Mouse (Mus musculus): ENCODE results near the gene Gm14151. TPM values are rescaled to one million over a fixed set of nuclear protein-coding genes. Genes with fewer than 3 reads are reported as not detected.
"Not testable (repeated sequence)": the region's sequence is repeated elsewhere in the genome, so short reads cannot be mapped to it uniquely, and the experiment has no call there.

Gm14151 gene
- total RNA-seq (2014; rRNA removed; ENCODE audit: low replicate concordance) (not detected in 2 replicates), polyA plus RNA-seq (2015; fragmentation: Nextera tagmentation; extraction: Ambion mirVana) (not detected in 2 replicates)

GRCm38 (mm10) chr2:151092250-151092649 lies at the start of gene Gm14151:
Gm14151 (minus strand) TSS chr2:151092350.
- DNase-seq (ENCODE audit: low spot score); H3K36me3 ChIP-seq (replicated peaks; ENCODE audit: control insufficient read depth, insufficient read depth, low read length): not testable (repeated sequence)
- WGBS = no CpG with 5 or more reads among the region's 3 CpGs

GRCm38 (mm10) chr2:151097945-151098344 lies 5.8 kb upstream of the Gm14151 start, which contains the start of gene Gm14147:
Gm14147 (plus strand) TSS chr2:151098245.
- not testable (repeated sequence) for ATAC-seq (ENCODE audit: insufficient read depth, low read depth); H3K4me3 ChIP-seq (ENCODE audit: low read depth, low read length); DNase-seq (ENCODE audit: low spot score); H3K4me1 ChIP-seq (ENCODE audit: control insufficient read depth, insufficient read depth); H3K27me3 ChIP-seq (ENCODE audit: control insufficient read depth, insufficient read depth, low read length); H3K9me3 ChIP-seq (replicated peaks; ENCODE audit: control insufficient read depth, low read length); H3K9ac ChIP-seq (replicated peaks; ENCODE audit: low read depth, low read length); H3K36me3 ChIP-seq (replicated peaks; ENCODE audit: control insufficient read depth, insufficient read depth, low read length); H3K4me2 ChIP-seq (ENCODE audit: low read depth, low read length); H3K27ac ChIP-seq (ENCODE audit: low read depth)
- no CpG with 5 or more reads among the region's 3 CpGs for WGBS

More at GRCm38 (mm10) chr2:151092250-151092649, at the start of gene Gm14151:
- not testable (repeated sequence) for H3K4me1 ChIP-seq (ENCODE audit: control insufficient read depth, insufficient read depth); H3K9me3 ChIP-seq (replicated peaks; ENCODE audit: control insufficient read depth, low read length); H3K27ac ChIP-seq (ENCODE audit: low read depth); H3K27me3 ChIP-seq (ENCODE audit: control insufficient read depth, insufficient read depth, low read length); H3K4me2 ChIP-seq (ENCODE audit: low read depth, low read length); H3K9ac ChIP-seq (replicated peaks; ENCODE audit: low read depth, low read length); ATAC-seq (ENCODE audit: insufficient read depth, low read depth); H3K4me3 ChIP-seq (ENCODE audit: low read depth, low read length)

DNA sequence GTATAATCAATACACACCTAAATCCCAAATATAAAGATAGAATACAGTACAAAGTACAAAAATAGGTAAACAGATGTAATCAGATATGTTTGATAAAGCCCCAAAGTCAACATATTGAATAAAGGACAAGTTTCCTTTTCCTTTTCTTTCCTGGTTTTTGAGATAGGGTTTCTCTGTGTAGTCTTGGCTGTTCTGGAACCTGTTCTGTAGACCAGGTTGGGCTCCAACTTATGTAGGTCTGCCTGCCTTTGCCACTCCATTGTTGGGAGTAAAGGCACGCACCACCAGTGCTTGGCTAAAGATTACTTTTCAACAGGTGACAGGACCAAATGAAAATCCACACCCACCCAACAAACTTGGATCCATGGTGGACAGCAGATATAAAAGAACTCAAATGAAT lies 35.5 kb downstream of the Gm14151 start:
- no peak overlapping the region for H3K9ac ChIP-seq (replicated peaks; ENCODE audit: low read depth, low read length)
- H3K9me3 ChIP-seq (replicated peaks; ENCODE audit: control insufficient read depth, low read length) = no peaks in the 10 kb centered on the region
- H3K4me3 ChIP-seq (ENCODE audit: low read depth, low read length) = no peak overlapping the region
- H3K4me1 ChIP-seq (ENCODE audit: control insufficient read depth, insufficient read depth) = no peaks in the 10 kb centered on the region
- H3K27me3 ChIP-seq (ENCODE audit: control insufficient read depth, insufficient read depth, low read length) = no peaks in the 10 kb centered on the region
- no peak overlapping the region for H3K27ac ChIP-seq (ENCODE audit: low read depth)
- H3K36me3 ChIP-seq (replicated peaks; ENCODE audit: control insufficient read depth, insufficient read depth, low read length) = no peaks in the 10 kb centered on the region
- DNase-seq (ENCODE audit: low spot score) (no peak), ATAC-seq (ENCODE audit: insufficient read depth, low read depth) (no peak)
- WGBS = 77% methylated on average over 1 of the region's 1 CpGs
- no peak overlapping the region for H3K4me2 ChIP-seq (ENCODE audit: low read depth, low read length)
- TF ChIP-seq EP300 (IDR thresholded peaks at IDR 0.05; ENCODE audit: low read depth) (no peak), CTCF (IDR thresholded peaks at IDR 0.05; ENCODE audit: low read depth) (no peak)

DNA sequence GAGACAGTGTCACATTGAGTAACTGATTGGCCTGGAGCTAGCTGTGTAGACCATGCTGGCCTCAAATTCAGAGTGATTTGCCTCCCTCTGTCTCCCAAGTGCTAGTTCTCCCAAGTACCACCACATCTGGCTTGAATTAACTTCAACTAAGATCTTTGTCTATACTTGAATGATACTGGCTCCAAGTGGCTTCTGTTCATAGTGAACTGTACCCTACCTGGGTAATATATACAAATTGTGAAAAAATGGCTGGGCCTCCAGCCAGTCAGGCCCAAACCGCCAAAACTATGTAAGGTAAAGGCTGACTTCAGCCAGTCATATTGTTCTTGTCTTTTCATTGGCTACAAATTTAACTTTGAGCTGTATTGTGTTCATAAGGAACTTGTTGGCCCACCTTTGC lies 51.7 kb downstream of the Gm14151 start:
- Histone ChIP-seq H3K9ac (replicated peaks; ENCODE audit: low read depth, low read length) (no peak overlapping the region), H3K36me3 (replicated peaks; ENCODE audit: control insufficient read depth, insufficient read depth, low read length) (no peaks in the 10 kb centered on the region), H3K4me2 (ENCODE audit: low read depth, low read length) (no peak overlapping the region), H3K27ac (ENCODE audit: low read depth) (no peak overlapping the region), H3K27me3 (ENCODE audit: control insufficient read depth, insufficient read depth, low read length) (no peaks in the 10 kb centered on the region), H3K4me1 (ENCODE audit: control insufficient read depth, insufficient read depth) (peaks cover 15% of the 10 kb centered on the region), H3K4me3 (ENCODE audit: low read depth, low read length) (no peak overlapping the region), H3K9me3 (replicated peaks; ENCODE audit: control insufficient read depth, low read length) (no peaks in the 10 kb centered on the region)
- no peak for DNase-seq (ENCODE audit: low spot score)
- WGBS = 95% methylated on average over 1 of the region's 1 CpGs
- ATAC-seq (ENCODE audit: insufficient read depth, low read depth) = no peak
- TF ChIP-seq CTCF (IDR thresholded peaks at IDR 0.05; ENCODE audit: low read depth) (no peak), EP300 (IDR thresholded peaks at IDR 0.05; ENCODE audit: low read depth) (no peak)

DNA sequence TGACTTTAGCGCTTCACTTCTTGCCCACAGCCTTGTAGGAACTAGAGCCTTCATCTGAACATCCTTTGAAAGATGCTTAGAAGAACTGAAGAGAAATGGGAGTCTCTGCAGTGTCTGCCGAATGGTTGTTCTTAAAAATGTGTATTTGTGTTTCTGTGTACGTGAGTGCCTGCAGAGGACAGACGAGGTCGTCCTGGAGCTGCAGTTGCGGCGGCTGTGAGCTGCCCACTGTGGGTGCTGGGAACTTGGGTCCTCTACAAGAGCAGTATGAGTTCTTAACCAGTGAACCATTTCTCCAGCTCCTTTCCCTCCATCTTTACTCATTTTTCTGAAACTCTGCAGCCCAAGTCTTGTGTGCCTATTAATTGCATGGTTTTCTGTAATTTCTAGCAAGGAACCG lies 52.4 kb downstream of the Gm14151 start:
- Histone ChIP-seq H3K4me3 (ENCODE audit: low read depth, low read length) (peak overlapping the region; percentile 88), H3K4me2 (ENCODE audit: low read depth, low read length) (peak overlapping the region; percentile 98), H3K9ac (replicated peaks; ENCODE audit: low read depth, low read length) (peak overlapping the region; percentile 86), H3K36me3 (replicated peaks; ENCODE audit: control insufficient read depth, insufficient read depth, low read length) (no peaks in the 10 kb centered on the region), H3K27ac (ENCODE audit: low read depth) (peak overlapping the region; percentile 41; the same call in 1 of the 2 replicates), H3K4me1 (ENCODE audit: control insufficient read depth, insufficient read depth) (peaks cover 15% of the 10 kb centered on the region), H3K27me3 (ENCODE audit: control insufficient read depth, insufficient read depth, low read length) (no peaks in the 10 kb centered on the region), H3K9me3 (replicated peaks; ENCODE audit: control insufficient read depth, low read length) (no peaks in the 10 kb centered on the region)
- DNase-seq (ENCODE audit: low spot score) (no peak), ATAC-seq (ENCODE audit: insufficient read depth, low read depth) (no peak)
- no peak for TF ChIP-seq EP300 (IDR thresholded peaks at IDR 0.05; ENCODE audit: low read depth)
- TF ChIP-seq CTCF (IDR thresholded peaks at IDR 0.05; ENCODE audit: low read depth) = no peak
- WGBS = 44% methylated on average over 8 of the region's 8 CpGs

GRCm38 (mm10) chr2:151039232-151039695 lies 52.9 kb downstream of the Gm14151 start, which contains the start of the genes Ninl and Nanp:
Ninl (minus strand) TSS chr2:151039382.
Nanp (minus strand) TSS chr2:151039398.
- Histone ChIP-seq H3K27me3 (ENCODE audit: control insufficient read depth, insufficient read depth, low read length) (no peaks in the 10 kb centered on the region), H3K4me1 (ENCODE audit: control insufficient read depth, insufficient read depth) (peaks cover 15% of the 10 kb centered on the region), H3K36me3 (replicated peaks; ENCODE audit: control insufficient read depth, insufficient read depth, low read length) (no peaks in the 10 kb centered on the region), H3K4me3 (ENCODE audit: low read depth, low read length) (peak within 1 kb of the TSS; percentile 88), H3K27ac (ENCODE audit: low read depth) (peak within 1 kb of the TSS; percentile 41), H3K9me3 (replicated peaks; ENCODE audit: control insufficient read depth, low read length) (no peaks in the 10 kb centered on the region), H3K4me2 (ENCODE audit: low read depth, low read length) (peak within 1 kb of the TSS; percentile 98), H3K9ac (replicated peaks; ENCODE audit: low read depth, low read length) (peak within 1 kb of the TSS; percentile 86)
- under 1% methylated on average over 34 of the region's 34 CpGs for WGBS
- no peak for TF ChIP-seq EP300 (IDR thresholded peaks at IDR 0.05; ENCODE audit: low read depth)
- no peak for TF ChIP-seq CTCF (IDR thresholded peaks at IDR 0.05; ENCODE audit: low read depth)
- ATAC-seq (ENCODE audit: insufficient read depth, low read depth) = peak; percentile 97
- DNase-seq (ENCODE audit: low spot score) = peak; percentile 90

All from heart, postnatal 0 days (tissue).